26 mouse cellular contexts compared by ENCODE assay signal in genomic region chr8:127780596-127780995, GRCm38 (mm10).
A peak's percentile ranks its signal among the peaks of the same experiment; 100 is the strongest.
DNase-seq lines count a peak whose midpoint lies in the region; ATAC-seq lines count a peak whose summit lies in the region.
"Had no signal": no experiment of that assay in that cellular context is flagged by ENCODE, and none has a peak within 500 bp of the region (broad histone marks: within the 10 kb centered on the region; RNA-seq: fewer than 3 reads in every experiment).

No protein-coding gene starts in this region.

- H3K4me3 ChIP-seq in midbrain, embryonic 11.5 days (ENCODE audit: low read depth, low read length): no peak overlapping the region
- H3K4me3 ChIP-seq in midbrain, embryonic 15.5 days: no peak overlapping the region
- H3K4me3 ChIP-seq: embryonic facial prominence, embryonic 13.5 days; embryonic facial prominence, embryonic 15.5 days; erythroblast, embryonic 14.5 days; forebrain, embryonic 10.5 days; forebrain, embryonic 12.5 days had no signal

- no peak overlapping the region for H3K4me2 ChIP-seq in midbrain, embryonic 11.5 days
- H3K4me2 ChIP-seq in midbrain, embryonic 15.5 days: no peak overlapping the region
- H3K4me2 ChIP-seq: embryonic facial prominence, embryonic 13.5 days; embryonic facial prominence, embryonic 15.5 days; forebrain, embryonic 12.5 days had no signal

- ATAC-seq in midbrain, embryonic 11.5 days (ENCODE audit: low FRiP score): no peak
- no peak for ATAC-seq in midbrain, embryonic 15.5 days (replicated peaks)
- ATAC-seq in megakaryocyte, adult 5-6 weeks (ENCODE audit: poor library complexity, severe bottlenecking): peak; percentile 54
- 0 out of 2 replicates have a peak, but pooled peaks have one; percentile 43 for ATAC-seq in monocyte, adult 5-6 weeks (replicated peaks; ENCODE audit: insufficient number of reproducible peaks, low FRiP score, low TSS enrichment, poor library complexity, severe bottlenecking)
- ATAC-seq: activated CD4-positive, CD25-positive, alpha-beta regulatory T cell, adult 4 months; CD4-positive, CD25-positive, alpha-beta regulatory T cell, adult 4 months; forebrain, embryonic 14.5 days; forebrain, embryonic 16.5 days; Patski had no signal

- no peaks in the 10 kb centered on the region for H3K9me3 ChIP-seq in midbrain, embryonic 11.5 days (ENCODE audit: control insufficient read depth, low read length)
- H3K9me3 ChIP-seq in midbrain, embryonic 15.5 days: no peaks in the 10 kb centered on the region
- H3K9me3 ChIP-seq: embryonic facial prominence, embryonic 13.5 days; embryonic facial prominence, embryonic 15.5 days; forebrain, embryonic 10.5 days; forebrain, embryonic 12.5 days had no signal

- 85% methylated on average over 3 of the region's 3 CpGs for WGBS in midbrain, embryonic 11.5 days
- WGBS in midbrain, embryonic 15.5 days: 94% methylated on average over 3 of the region's 3 CpGs

- H3K27ac ChIP-seq in midbrain, embryonic 11.5 days (ENCODE audit: low read depth, low read length): no peak overlapping the region
- no peak overlapping the region for H3K27ac ChIP-seq in midbrain, embryonic 15.5 days
- H3K27ac ChIP-seq: embryonic facial prominence, embryonic 13.5 days; embryonic facial prominence, embryonic 15.5 days had no signal

- H3K36me3 ChIP-seq in midbrain, embryonic 11.5 days (ENCODE audit: control insufficient read depth, insufficient read depth, low read length): no peaks in the 10 kb centered on the region
- H3K36me3 ChIP-seq in midbrain, embryonic 15.5 days (replicated peaks): no peaks in the 10 kb centered on the region
- H3K36me3 ChIP-seq: embryonic facial prominence, embryonic 13.5 days; embryonic facial prominence, embryonic 15.5 days; forebrain, embryonic 10.5 days; forebrain, embryonic 12.5 days; G1E had no signal

- peaks cover 2% of the 10 kb centered on the region for H3K4me1 ChIP-seq in midbrain, embryonic 11.5 days (ENCODE audit: control insufficient read depth, insufficient read depth, low read length)
- peaks cover 15% of the 10 kb centered on the region for H3K4me1 ChIP-seq in midbrain, embryonic 15.5 days
- H3K4me1 ChIP-seq: embryonic facial prominence, embryonic 15.5 days had no signal

- H3K9ac ChIP-seq in midbrain, embryonic 11.5 days (ENCODE audit: low read length): no peak overlapping the region
- no peak overlapping the region for H3K9ac ChIP-seq in midbrain, embryonic 15.5 days
- H3K9ac ChIP-seq: embryonic facial prominence, embryonic 13.5 days; embryonic facial prominence, embryonic 15.5 days; forebrain, embryonic 12.5 days had no signal

- peak; percentile 8 for DNase-seq in midbrain, embryonic 11.5 days (ENCODE audit: low spot score, missing footprints)
- no peak for DNase-seq in urinary bladder, adult 2 months (ENCODE audit: low spot score)
- no peak for DNase-seq in layer of hippocampus, adult 18-20 months (ENCODE audit: low spot score in 2 of 2)
- DNase-seq: adrenal gland, postnatal 10 days; B cell, adult 2 months; cerebellum, adult 11-12 months; cerebellum, adult 2 months; cerebellum, adult 9-11 months; cerebellum, postnatal 14 days; cerebellum, postnatal 36 days; embryo, embryonic 11 days had no signal

- no peaks in the 10 kb centered on the region for H3K27me3 ChIP-seq in midbrain, embryonic 11.5 days (ENCODE audit: control insufficient read depth, insufficient read depth, low read length)
- no peaks in the 10 kb centered on the region for H3K27me3 ChIP-seq in midbrain, embryonic 15.5 days (replicated peaks)
- H3K27me3 ChIP-seq: CH12.LX; embryonic facial prominence, embryonic 15.5 days; forebrain, embryonic 12.5 days; Patski had no signal

Comparison
In these comparisons a context has a peak if more than half of its experiments do, and no peak if none do; other contexts are left out.
1. ATAC-seq: peak in megakaryocyte, adult 5-6 weeks (single experiment) and monocyte, adult 5-6 weeks (single experiment); none in midbrain, embryonic 11.5 days (single experiment) and midbrain, embryonic 15.5 days (single experiment).